Mouse (Mus musculus) MEL (cell line): ENCODE measurements around the gene Rtn4rl2. TPM values are rescaled to one million over a fixed set of nuclear protein-coding genes. Genes with fewer than 3 reads are reported as not detected.

Source experiments
- DNase-seq: peaks from one replicate; pipeline ENCODE4 v3.0.0; 2011; ENCODE audit warnings: low read depth, low spot score
- H3K27ac ChIP-seq: 2 replicates; pipeline ENCODE4 v1.5.1; 2012; ENCODE audit warnings: low read depth, mild to moderate bottlenecking, control low read depth, low read length, moderate library complexity; ENCODE audit not compliant: control insufficient read depth
- H3K27me3 ChIP-seq, 2 experiments: fragments of 150-350 bp in 1 of 2; sonication (generic) in 1 of 2; 2 replicates each; pipeline ENCODE4 v1.6.1; 2012; ENCODE audit warnings: low read length in 2 of 2, mild to moderate bottlenecking in 2 of 2, improper control_type of control experiment in 1 of 2, moderate library complexity in 1 of 2; ENCODE audit not compliant: insufficient read depth in 2 of 2, control insufficient read depth in 1 of 2
- H3K36me3 ChIP-seq, 2 experiments: 2 replicates each; pipeline ENCODE4 v1.6.1; 2012 to 2014; ENCODE audit warnings: low read length in 2 of 2, improper control_type of control experiment in 1 of 2, inconsistent platforms in 1 of 2, mild to moderate bottlenecking in 1 of 2; ENCODE audit not compliant: insufficient read depth in 2 of 2, control insufficient read depth in 1 of 2
- H3K4me1 ChIP-seq, 2 experiments: fragments of 150-350 bp in 1 of 2; sonication (generic) in 1 of 2; 2 replicates each; pipeline ENCODE4 v1.6.1; 2012; ENCODE audit warnings: low read length in 2 of 2, improper control_type of control experiment in 1 of 2, mild to moderate bottlenecking in 1 of 2; ENCODE audit not compliant: insufficient read depth in 2 of 2, control insufficient read depth in 1 of 2
- H3K4me3 ChIP-seq, 2 experiments: fragments of 150-350 bp in 1 of 2; sonication (generic) in 1 of 2; 2 replicates each; pipeline ENCODE4 v1.5.1; 2012; ENCODE audit warnings: low read depth in 2 of 2, low read length in 2 of 2, mild to moderate bottlenecking in 2 of 2, moderate library complexity in 2 of 2, control low read depth in 1 of 2, improper control_type of control experiment in 1 of 2; ENCODE audit not compliant: control insufficient read depth in 1 of 2, insufficient read depth in 1 of 2
- H3K79me2 ChIP-seq: 2 replicates; pipeline ENCODE4 v1.6.1; 2012; ENCODE audit warnings: mild to moderate bottlenecking, low read length, moderate library complexity; ENCODE audit not compliant: control insufficient read depth, poor library complexity, insufficient read depth
- H3K9ac ChIP-seq: 2 replicates; pipeline ENCODE4 v1.6.1; 2012; ENCODE audit warnings: low read depth, mild to moderate bottlenecking, control low read depth, low read length, moderate library complexity; ENCODE audit not compliant: control insufficient read depth, poor library complexity, severe bottlenecking
- H3K9me3 ChIP-seq: fragments of 150-350 bp; sonication (generic); replicated peaks from 2 replicates; pipeline ENCODE4 v1.6.1; 2012; ENCODE audit warnings: mild to moderate bottlenecking, low read length, improper control_type of control experiment, moderate library complexity; ENCODE audit not compliant: insufficient read depth
- CHD1 ChIP-seq: IDR thresholded peaks from 2 replicates; pipeline ENCODE4 v1.6.1; 2012; ENCODE audit warnings: low read depth, mild to moderate bottlenecking, inconsistent platforms, low read length, improper control_type of control experiment
- E2F4 ChIP-seq: IDR thresholded peaks from 2 replicates; pipeline ENCODE4 v1.6.1; 2011; ENCODE audit warnings: low read depth, low read length, improper control_type of control experiment, borderline replicate concordance
- ELF1 ChIP-seq: IDR thresholded peaks from 2 replicates; pipeline ENCODE4 v1.6.1; 2014; ENCODE audit warnings: low read depth, mild to moderate bottlenecking, inconsistent platforms, low read length, improper control_type of control experiment, moderate library complexity
- EP300 ChIP-seq, 2 experiments: IDR thresholded peaks; 2 replicates each; pipeline ENCODE4 v1.6.1; 2011; ENCODE audit warnings: improper control_type of control experiment in 2 of 2, low read length in 2 of 2, low read depth in 1 of 2, mild to moderate bottlenecking in 1 of 2
- GATA1 ChIP-seq: IDR thresholded peaks from 2 replicates; pipeline ENCODE4 v1.6.1; 2011; ENCODE audit warnings: low read depth, low read length, improper control_type of control experiment
- MAX ChIP-seq: IDR thresholded peaks from 2 replicates; pipeline ENCODE4 v1.6.1; 2011; ENCODE audit warnings: low read length, improper control_type of control experiment
- MEF2A ChIP-seq: IDR thresholded peaks from 2 replicates; pipeline ENCODE4 v1.6.1; 2014; ENCODE audit warnings: low read depth, mild to moderate bottlenecking, inconsistent platforms, low read length, improper control_type of control experiment; ENCODE audit not compliant: poor library complexity, insufficient replicate concordance, severe bottlenecking; ENCODE audit errors: extremely low read depth
- MXI1 ChIP-seq: IDR thresholded peaks from 2 replicates; pipeline ENCODE4 v1.6.1; 2011; ENCODE audit warnings: mild to moderate bottlenecking, low read depth, low read length, improper control_type of control experiment
- MYB ChIP-seq: IDR thresholded peaks from 2 replicates; pipeline ENCODE4 v1.6.1; 2011; ENCODE audit warnings: mild to moderate bottlenecking, low read depth, low read length, improper control_type of control experiment
- POLR2A ChIP-seq, 2 experiments: IDR thresholded peaks; 2 replicates each; pipeline ENCODE4 v1.6.1; 2011 to 2012; ENCODE audit warnings: low read length in 2 of 2, mild to moderate bottlenecking in 2 of 2, control low read depth in 1 of 2, improper control_type of control experiment in 1 of 2, low read depth in 1 of 2, moderate library complexity in 1 of 2; ENCODE audit not compliant: control insufficient read depth in 1 of 2, insufficient read depth in 1 of 2, poor library complexity in 1 of 2
- POLR2AphosphoS2 ChIP-seq: IDR thresholded peaks from 2 replicates; pipeline ENCODE4 v1.6.1; 2011; ENCODE audit warnings: low read length, improper control_type of control experiment
- RCOR1 ChIP-seq: IDR thresholded peaks from 2 replicates; pipeline ENCODE4 v1.6.1; 2012; ENCODE audit warnings: low read depth, mild to moderate bottlenecking, inconsistent platforms, low read length, improper control_type of control experiment
- TAL1 ChIP-seq: IDR thresholded peaks from 2 replicates; pipeline ENCODE4 v1.6.1; 2012; ENCODE audit warnings: mild to moderate bottlenecking, inconsistent platforms, low read length, moderate library complexity, mixed read lengths
- TBP ChIP-seq: IDR thresholded peaks from 2 replicates; pipeline ENCODE4 v1.8.0; 2011; ENCODE audit warnings: low read depth, low read length, improper control_type of control experiment
- TCF12 ChIP-seq: IDR thresholded peaks from 2 replicates; pipeline ENCODE4 v1.6.1; 2014; ENCODE audit warnings: low read depth, mild to moderate bottlenecking, inconsistent platforms, low read length, improper control_type of control experiment, moderate library complexity
- UBTF ChIP-seq: IDR thresholded peaks from 2 replicates; pipeline ENCODE4 v1.6.1; 2012; ENCODE audit warnings: low read depth, mild to moderate bottlenecking, inconsistent platforms, low read length, improper control_type of control experiment, moderate library complexity, borderline replicate concordance; ENCODE audit not compliant: insufficient read depth
- USF2 ChIP-seq, 2 experiments: IDR thresholded peaks; 2 replicates each; pipeline ENCODE4 v1.6.1; 2011 to 2012; ENCODE audit warnings: improper control_type of control experiment in 2 of 2, low read length in 2 of 2, borderline replicate concordance in 1 of 2, inconsistent platforms in 1 of 2, low read depth in 1 of 2, mild to moderate bottlenecking in 1 of 2; ENCODE audit not compliant: insufficient read depth in 1 of 2
- ZMIZ1 ChIP-seq: IDR thresholded peaks from 2 replicates; pipeline ENCODE4 v1.6.1; 2012; ENCODE audit warnings: low read depth, mild to moderate bottlenecking, inconsistent platforms, low read length, improper control_type of control experiment, moderate library complexity
- ZNF384 ChIP-seq: IDR thresholded peaks from 2 replicates; pipeline ENCODE4 v1.6.1; 2012; ENCODE audit warnings: low read depth, mild to moderate bottlenecking, inconsistent platforms, low read length, improper control_type of control experiment
- polyA plus RNA-seq, 2 experiments: library from polyadenylated mRNA; stranded (reverse) in 1 of 2; unstranded in 1 of 2; fragments of >175 nt in 1 of 2; fragments of >200 nt in 1 of 2; gene quantifications; 2 replicates each; pipeline versions ENCODE4 v1.2.1 to v1.2.4; 2012; ENCODE audit warnings: low replicate concordance in 2 of 2, low read depth in 1 of 2; ENCODE audit not compliant: insufficient read length in 2 of 2, insufficient read depth in 1 of 2, missing spikeins in 1 of 2
- total RNA-seq: library from RNA; depleted of rRNA; stranded (reverse); fragments of 300-350 nt; gene quantifications from 2 replicates; pipeline ENCODE4 v1.2.3, GENCODE M21; 2012

Rtn4rl2 gene
- total and polyA plus RNA-seq, 3 experiments, result 0.12 to 1.1 TPM; not detected in 1

DNA sequence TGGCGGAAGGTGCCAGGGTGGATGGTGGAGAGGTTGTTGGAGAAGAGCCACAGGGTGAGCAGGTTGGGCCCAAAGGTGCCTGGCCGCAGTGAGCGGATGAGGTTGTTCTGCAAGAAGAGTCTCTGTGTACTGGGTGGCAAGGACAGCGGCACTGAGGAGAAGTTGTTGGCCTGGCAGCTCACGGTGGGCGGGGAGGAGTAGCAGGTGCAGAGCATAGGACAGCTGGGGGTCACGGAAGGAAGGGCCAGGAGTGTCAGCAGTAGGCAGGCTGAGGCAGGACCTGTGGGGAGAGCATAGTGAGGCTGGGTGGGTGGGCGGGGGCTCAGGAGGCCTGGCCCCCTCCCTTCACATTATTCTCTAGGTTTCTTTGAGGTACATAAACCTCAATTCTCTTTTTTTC, 5.9 kb downstream of the Rtn4rl2 start:
- H3K79me2 ChIP-seq, result no peaks in the 10 kb centered on the region

DNA sequence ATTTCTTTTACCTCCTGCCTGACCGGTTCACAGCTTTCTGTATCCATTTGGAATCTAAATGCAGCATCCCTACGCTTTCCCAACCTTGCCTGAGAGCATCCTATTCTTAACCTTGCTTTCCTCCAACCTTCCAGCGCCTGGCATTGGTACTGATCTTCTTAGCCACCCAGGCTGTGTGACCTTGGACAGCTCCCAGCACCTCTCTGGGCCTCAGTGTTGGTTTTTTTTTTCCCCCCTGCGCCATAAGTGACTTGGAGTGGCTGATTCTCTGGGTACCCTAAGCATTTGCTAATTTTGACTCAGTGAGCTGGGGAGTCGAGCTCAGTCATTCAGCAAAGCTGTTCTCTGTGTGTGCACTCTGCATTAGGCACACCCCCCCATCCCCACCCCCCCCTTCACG, 10.7 kb downstream of the Rtn4rl2 start:
- Histone ChIP-seq H3K9ac (no peak overlapping the region), H3K27ac (no peak overlapping the region), H3K9me3 (no peaks in the 10 kb centered on the region), H3K4me1 (0 out of 4 replicates have a peak, but pooled peaks cover 0 to 2% of the 10 kb centered on the region in 2 experiments), H3K4me3 (no peak overlapping the region), H3K27me3 (no peaks in the 10 kb centered on the region), H3K36me3 (no peaks in the 10 kb centered on the region), H3K79me2 (no peaks in the 10 kb centered on the region)
- no peak for TF ChIP-seq MYB
- no peak for TF ChIP-seq MXI1
- TF ChIP-seq ELF1, result no peak
- no peak for TF ChIP-seq TCF12
- TF ChIP-seq UBTF, result no peak
- TF ChIP-seq MAX, result no peak
- no peak for TF ChIP-seq ZMIZ1
- TF ChIP-seq TAL1, result no peak
- no peak for TF ChIP-seq POLR2AphosphoS2
- no peak for TF ChIP-seq CHD1
- no peak for TF ChIP-seq USF2 (IDR thresholded peaks at IDR 0.05; ENCODE audit: borderline replicate concordance in 1 of 2, insufficient read depth in 1 of 2, low read depth in 1 of 2, low read length in 2 of 2)
- no peak for TF ChIP-seq POLR2A (IDR thresholded peaks at IDR 0.05; ENCODE audit: control insufficient read depth in 1 of 2, insufficient read depth in 1 of 2, low read depth in 1 of 2, low read length in 2 of 2, poor library complexity in 1 of 2)
- no peak for TF ChIP-seq RCOR1
- TF ChIP-seq E2F4, result no peak
- TF ChIP-seq TBP, result no peak
- TF ChIP-seq ZNF384, result no peak
- no peak for TF ChIP-seq GATA1
- TF ChIP-seq MEF2A, result no peak
- no peak for DNase-seq

More for the DNA sequence above, 5.9 kb downstream of the Rtn4rl2 start:
- no peak for TF ChIP-seq TAL1
- no peak for TF ChIP-seq EP300 (IDR thresholded peaks at IDR 0.05; ENCODE audit: low read depth in 1 of 2, low read length in 2 of 2)
- TF ChIP-seq MXI1, result no peak
- Histone ChIP-seq H3K27ac (no peak overlapping the region), H3K27me3 (no peaks in the 10 kb centered on the region), H3K9ac (no peak overlapping the region), H3K4me3 (no peak overlapping the region), H3K36me3 (no peaks in the 10 kb centered on the region), H3K9me3 (no peaks in the 10 kb centered on the region), H3K4me1 (no peaks in the 10 kb centered on the region)
- no peak for DNase-seq
